Mouse (Mus musculus) CH12.LX (cell line): ENCODE results near the gene Cttnbp2nl. TPM values are rescaled to one million over a fixed set of nuclear protein-coding genes. Genes with fewer than 3 reads are reported as not detected.

Source experiments
- DNase-seq: peaks from one replicate; pipeline ENCODE4 v3.0.0-alpha.2; 2013; ENCODE audit errors: extremely low read depth
- H3K27ac ChIP-seq: 2 replicates; pipeline ENCODE4 v1.5.1; 2012; ENCODE audit warnings: low read depth, mild to moderate bottlenecking, control low read depth, moderate library complexity; ENCODE audit not compliant: insufficient read depth
- H3K27me3 ChIP-seq: replicated peaks from 2 replicates; pipeline ENCODE3; 2012; ENCODE audit warnings: inconsistent platforms
- H3K36me3 ChIP-seq, 2 experiments: replicated peaks in 1 of 2; 2 replicates each; pipeline versions ENCODE3 to v1.6.1; 2012; ENCODE audit warnings: inconsistent platforms in 1 of 2, low read length in 1 of 2, mild to moderate bottlenecking in 1 of 2, mixed read lengths in 1 of 2, moderate library complexity in 1 of 2; ENCODE audit not compliant: control insufficient read depth in 1 of 2, insufficient read depth in 1 of 2
- H3K4me1 ChIP-seq, 2 experiments: 2 replicates each; pipeline ENCODE4 v1.6.1; 2012; ENCODE audit warnings: inconsistent platforms in 1 of 2, moderate library complexity in 1 of 2; ENCODE audit not compliant: insufficient read depth in 2 of 2, control insufficient read depth in 1 of 2
- H3K4me2 ChIP-seq: 2 replicates; pipeline ENCODE4 v1.6.1; 2012; ENCODE audit warnings: low read depth, mild to moderate bottlenecking, control low read depth; ENCODE audit not compliant: poor library complexity, insufficient read depth, severe bottlenecking
- H3K4me3 ChIP-seq, 3 experiments: fragments of 150-350 bp in 1 of 3; sonication (generic) in 1 of 3; replicated peaks in 1 of 3; 2 replicates each; pipeline versions ENCODE3 to v1.5.1; 2011 to 2012; ENCODE audit warnings: low read depth in 2 of 3, low read length in 2 of 3, mild to moderate bottlenecking in 2 of 3, moderate library complexity in 2 of 3, control low read depth in 1 of 3, improper control_type of control experiment in 1 of 3, inconsistent platforms in 1 of 3, mixed read lengths in 1 of 3; ENCODE audit not compliant: poor library complexity in 1 of 3
- H3K79me2 ChIP-seq: replicated peaks from 2 replicates; pipeline ENCODE4 v1.6.1; 2012; ENCODE audit warnings: mild to moderate bottlenecking, moderate library complexity; ENCODE audit not compliant: control insufficient read depth, poor library complexity, insufficient read depth, severe bottlenecking; ENCODE audit errors: extremely low read depth
- H3K9ac ChIP-seq: 2 replicates; pipeline ENCODE4 v1.6.1; 2012; ENCODE audit warnings: low read depth, mild to moderate bottlenecking, control low read depth, moderate library complexity; ENCODE audit not compliant: insufficient read depth
- H3K9me3 ChIP-seq: replicated peaks from 2 replicates; pipeline ENCODE3; 2012; ENCODE audit warnings: low read length, inconsistent platforms, mixed read lengths
- BHLHE40 ChIP-seq: IDR thresholded peaks from 2 replicates; pipeline ENCODE4 v1.6.1; 2011; ENCODE audit warnings: mild to moderate bottlenecking, low read depth, low read length, improper control_type of control experiment
- E2F4 ChIP-seq: IDR thresholded peaks from 2 replicates; pipeline ENCODE4 v1.6.1; 2011; ENCODE audit warnings: low read depth, low read length, improper control_type of control experiment; ENCODE audit not compliant: insufficient replicate concordance
- EP300 ChIP-seq: IDR thresholded peaks from 2 replicates; pipeline ENCODE4 v1.6.1; 2011; ENCODE audit warnings: low read length, improper control_type of control experiment
- ETS1 ChIP-seq: conservative IDR thresholded peaks from 2 replicates; pipeline ENCODE4 v1.6.1; 2012; ENCODE audit warnings: low read depth, mild to moderate bottlenecking, inconsistent platforms, low read length, improper control_type of control experiment, moderate library complexity
- GABPA ChIP-seq: IDR thresholded peaks from 2 replicates; pipeline ENCODE4 v1.6.1; 2012; ENCODE audit warnings: low read depth, low read length, improper control_type of control experiment, inconsistent platforms; ENCODE audit not compliant: insufficient replicate concordance
- IRF4 ChIP-seq: IDR thresholded peaks from 2 replicates; pipeline ENCODE4 v1.6.1; 2014; ENCODE audit warnings: low read depth, mild to moderate bottlenecking, inconsistent platforms, low read length, improper control_type of control experiment
- JUN ChIP-seq: IDR thresholded peaks from 2 replicates; pipeline ENCODE4 v1.6.1; 2011; ENCODE audit warnings: low read depth, mild to moderate bottlenecking, low read length, improper control_type of control experiment, moderate library complexity; ENCODE audit not compliant: insufficient read depth
- KAT2A ChIP-seq: IDR thresholded peaks from 2 replicates; pipeline ENCODE4 v1.6.1; 2012; ENCODE audit warnings: low read length, improper control_type of control experiment, inconsistent platforms; ENCODE audit not compliant: insufficient replicate concordance
- MAX ChIP-seq: IDR thresholded peaks from 2 replicates; pipeline ENCODE4 v1.6.1; 2011; ENCODE audit warnings: low read length, improper control_type of control experiment
- MAZ ChIP-seq: IDR thresholded peaks from 2 replicates; pipeline ENCODE4 v1.6.1; 2012; ENCODE audit warnings: low read depth, mild to moderate bottlenecking, inconsistent platforms, low read length, improper control_type of control experiment, moderate library complexity
- MEF2A ChIP-seq: IDR thresholded peaks from 2 replicates; pipeline ENCODE4 v1.6.1; 2014; ENCODE audit warnings: low read depth, mild to moderate bottlenecking, inconsistent platforms, low read length, improper control_type of control experiment, borderline replicate concordance
- MXI1 ChIP-seq: IDR thresholded peaks from 2 replicates; pipeline ENCODE4 v1.6.1; 2011; ENCODE audit warnings: mild to moderate bottlenecking, low read depth, low read length, improper control_type of control experiment
- MYC ChIP-seq: IDR thresholded peaks from 2 replicates; pipeline ENCODE4 v1.6.1; 2011; ENCODE audit warnings: low read depth, mild to moderate bottlenecking, improper control_type of control experiment, low read length
- NRF1 ChIP-seq: IDR thresholded peaks from 2 replicates; pipeline ENCODE4 v1.6.1; 2014; ENCODE audit warnings: low read depth, mild to moderate bottlenecking, inconsistent platforms, low read length, improper control_type of control experiment, moderate library complexity
- PAX5 ChIP-seq: IDR thresholded peaks from 2 replicates; pipeline ENCODE4 v1.6.1; 2012; ENCODE audit warnings: low read length, inconsistent platforms, mixed read lengths
- POLR2A ChIP-seq: IDR thresholded peaks from 2 replicates; pipeline ENCODE4 v1.6.1; 2011; ENCODE audit warnings: low read depth, mild to moderate bottlenecking, improper control_type of control experiment, low read length
- POLR2AphosphoS2 ChIP-seq: IDR thresholded peaks from 2 replicates; pipeline ENCODE4 v1.6.1; 2011; ENCODE audit warnings: low read depth, low read length, improper control_type of control experiment
- RCOR1 ChIP-seq: conservative IDR thresholded peaks from 2 replicates; pipeline ENCODE4 v1.6.1; 2012; ENCODE audit warnings: low read depth, mild to moderate bottlenecking, inconsistent platforms, low read length, improper control_type of control experiment
- SIN3A ChIP-seq: IDR thresholded peaks from 2 replicates; pipeline ENCODE4 v1.6.1; 2012; ENCODE audit warnings: low read length, improper control_type of control experiment, inconsistent platforms
- USF1 ChIP-seq: IDR thresholded peaks from 2 replicates; pipeline ENCODE4 v1.6.1; 2014; ENCODE audit warnings: low read depth, mild to moderate bottlenecking, inconsistent platforms, low read length, improper control_type of control experiment
- ZKSCAN1 ChIP-seq: IDR thresholded peaks from 2 replicates; pipeline ENCODE4 v1.6.1; 2012; ENCODE audit warnings: low read depth, inconsistent platforms, low read length, improper control_type of control experiment, borderline replicate concordance
- ZMIZ1 ChIP-seq: IDR thresholded peaks from 2 replicates; pipeline ENCODE4 v1.6.1; 2012; ENCODE audit warnings: low read depth, mild to moderate bottlenecking, inconsistent platforms, low read length, improper control_type of control experiment
- ZNF384 ChIP-seq: IDR thresholded peaks from 2 replicates; pipeline ENCODE4 v1.6.1; 2012; ENCODE audit warnings: low read depth, low read length, improper control_type of control experiment, inconsistent platforms
- dilution Hi-C: fragments of 300-500 bp; cut with MboI; formaldehyde crosslinking; loops from 2 replicates; pipeline ENCODE4 v1.14.3; 2020; ENCODE audit warnings: low sequenced_read_pairs; ENCODE audit not compliant: extremely low pct_unique_long_range_greater_than_20kb, extremely low pct_ligation_motif_present
- in situ Hi-C: fragments of 300-500 bp; cut with MboI; formaldehyde crosslinking; loops from 3 replicates; pipeline ENCODE4 v1.14.3; 2019; ENCODE audit warnings: low sequenced_read_pairs, low pct_ligation_motif_present, low pct_unique_long_range_greater_than_20kb, mixed read lengths
- polyA plus RNA-seq: library from polyadenylated mRNA; unstranded; fragments of >175 nt; gene quantifications from 2 replicates; pipeline ENCODE4 v1.2.1, GENCODE M21; 2012; ENCODE audit warnings: low read depth; ENCODE audit not compliant: insufficient read length
- total RNA-seq, 2 experiments: library from RNA; depleted of rRNA; stranded (reverse); fragments of 300-350 nt in 1 of 2; fragments of >200 nt in 1 of 2; gene quantifications; 2 replicates each; pipeline ENCODE4 v1.2.3; 2012 to 2014

Cttnbp2nl gene
- total and polyA plus RNA-seq, 3 experiments = 0.21 to 0.70 (median 0.43) TPM

DNA sequence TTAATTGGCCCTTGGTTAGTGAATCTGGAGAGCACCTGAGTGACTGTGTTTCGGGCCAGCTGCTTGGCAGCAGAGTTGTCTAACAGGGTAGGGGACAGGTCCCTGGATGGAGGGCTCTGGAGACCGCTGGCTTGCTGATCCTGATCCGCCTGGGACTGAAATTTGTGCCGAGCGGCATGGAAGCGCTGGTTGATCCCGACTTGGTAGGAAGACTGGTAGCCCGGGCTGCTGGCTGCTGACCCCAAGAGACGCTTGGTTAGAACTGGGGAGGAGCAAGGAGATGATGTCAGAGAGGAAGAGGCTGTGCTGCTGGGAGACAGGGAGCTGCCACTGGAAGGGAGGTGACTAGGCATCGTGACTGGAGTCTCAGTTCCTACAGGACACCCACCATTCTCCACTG lies 47.9 kb downstream of the Cttnbp2nl start:
- dilution Hi-C loops (no loop called here), in situ Hi-C loops (no loop called here)
- TF ChIP-seq MAX (no peak), ZMIZ1 (no peak), USF1 (no peak), ETS1 (no peak), MXI1 (no peak), SIN3A (no peak), JUN (no peak), E2F4 (no peak), EP300 (no peak), POLR2AphosphoS2 (no peak), MEF2A (no peak), ZKSCAN1 (no peak), NRF1 (no peak), MAZ (no peak), GABPA (no peak), KAT2A (no peak)
- no peak for DNase-seq
- Histone ChIP-seq H3K4me2 (no peak overlapping the region), H3K79me2 (no peaks in the 10 kb centered on the region), H3K27ac (no peak overlapping the region), H3K9me3 (no peaks in the 10 kb centered on the region), H3K4me1 (peaks cover 0 to 7% of the 10 kb centered on the region in 2 experiments; a peak in 2 of 4 replicates), H3K4me3 (no peak overlapping the region), H3K27me3 (no peaks in the 10 kb centered on the region), H3K36me3 (no peaks in the 10 kb centered on the region), H3K9ac (no peak overlapping the region)

DNA sequence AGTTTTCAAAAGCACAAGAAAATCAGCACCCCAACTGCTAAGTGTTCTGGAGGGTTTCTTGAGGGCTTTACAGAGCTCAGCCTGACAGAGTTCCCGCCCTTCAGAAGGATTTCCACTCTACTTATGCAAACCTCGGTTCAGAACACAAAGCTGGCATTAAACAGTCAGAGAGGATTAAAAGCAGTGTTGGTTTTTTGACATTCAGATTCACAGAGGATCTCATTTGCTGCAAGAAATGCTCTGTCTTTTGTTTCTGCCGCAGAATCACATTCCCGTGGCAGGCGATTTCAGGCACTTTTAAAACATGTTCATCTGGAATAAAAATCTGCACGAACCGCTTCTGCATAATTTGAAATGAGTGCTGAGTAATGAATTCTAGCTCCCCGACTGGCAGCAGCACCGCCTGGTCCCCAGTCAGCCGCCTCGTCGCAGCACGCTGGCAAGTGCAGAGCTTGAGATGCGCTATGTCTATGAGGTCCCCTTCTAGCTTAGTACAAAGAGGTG lies 48.9 kb downstream of the Cttnbp2nl start:
- H3K9ac ChIP-seq = no peak overlapping the region
- H3K4me1 ChIP-seq = peaks cover 0 to 7% of the 10 kb centered on the region in 2 experiments; a peak in 2 of 4 replicates
- H3K79me2 ChIP-seq = no peaks in the 10 kb centered on the region
- no peaks in the 10 kb centered on the region for H3K27me3 ChIP-seq
- H3K27ac ChIP-seq = no peak overlapping the region
- in situ Hi-C loops = no loop called here
- H3K4me2 ChIP-seq = no peak overlapping the region
- no peak for TF ChIP-seq MEF2A
- TF ChIP-seq POLR2A = no peak
- TF ChIP-seq ZMIZ1 = no peak
- no peak for TF ChIP-seq MXI1
- no peak for TF ChIP-seq MYC
- TF ChIP-seq RCOR1 = no peak
- no peak for TF ChIP-seq PAX5
- no peak for TF ChIP-seq ZNF384
- TF ChIP-seq BHLHE40 = no peak
- TF ChIP-seq ZKSCAN1 = no peak
- TF ChIP-seq IRF4 = no peak
- DNase-seq = no peak
- dilution Hi-C loops = no loop called here
- H3K9me3 ChIP-seq = no peaks in the 10 kb centered on the region
- H3K4me3 ChIP-seq = no peak overlapping the region
- H3K36me3 ChIP-seq = no peaks in the 10 kb centered on the region
